Mouse (Mus musculus) lung, postnatal 4 days (tissue): ENCODE data around the gene Cc2d2b.

ENCODE experiments used
- DNase-seq, 2 experiments: peaks; one replicate each; pipeline ENCODE4 v3.0.0; 2021

Cc2d2b gene

GRCm38 (mm10) chr19:40760071-40760470 lies 11.5 kb downstream of the Cc2d2b start:
- no peak for DNase-seq

DNA sequence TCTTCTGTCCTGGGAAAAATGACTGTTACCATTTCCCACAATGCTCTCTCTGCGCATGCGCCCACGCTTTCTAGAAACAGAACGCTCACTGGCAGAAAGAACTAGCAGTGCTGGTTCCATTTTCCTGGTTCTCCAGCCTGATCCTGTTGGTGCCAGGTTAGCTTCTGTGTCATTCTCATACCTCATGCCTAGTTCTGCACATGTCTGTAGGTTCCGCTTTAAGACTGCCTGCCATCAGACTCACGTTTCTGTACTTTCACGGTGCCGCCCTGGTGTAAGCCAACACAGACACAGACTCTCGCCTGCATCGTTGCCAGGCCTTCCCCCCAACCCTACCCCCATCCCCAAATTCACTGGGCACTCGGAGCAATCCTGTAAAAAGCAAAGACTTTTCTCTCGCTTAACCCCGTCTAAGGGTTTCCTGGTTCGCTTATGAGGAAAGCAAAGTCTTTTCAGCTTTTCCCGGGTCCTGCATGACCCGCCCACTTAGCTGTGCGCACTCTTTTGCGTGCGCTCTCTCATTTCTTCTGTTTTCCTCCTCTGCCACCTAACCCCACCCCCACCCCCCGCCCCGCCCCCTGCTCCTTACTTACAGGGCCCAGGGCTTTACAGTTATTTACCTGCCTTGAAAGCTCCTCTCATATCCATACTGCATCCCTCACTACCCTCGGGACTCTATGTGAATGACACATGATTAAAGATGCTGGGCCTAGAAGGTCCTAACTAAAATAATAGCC lies 13.6 kb downstream of the Cc2d2b start:
- peak; percentile 28 to 48 for DNase-seq

GRCm38 (mm10) chr19:40767189-40767588 lies 18.6 kb downstream of the Cc2d2b start:
- no peak for DNase-seq

DNA sequence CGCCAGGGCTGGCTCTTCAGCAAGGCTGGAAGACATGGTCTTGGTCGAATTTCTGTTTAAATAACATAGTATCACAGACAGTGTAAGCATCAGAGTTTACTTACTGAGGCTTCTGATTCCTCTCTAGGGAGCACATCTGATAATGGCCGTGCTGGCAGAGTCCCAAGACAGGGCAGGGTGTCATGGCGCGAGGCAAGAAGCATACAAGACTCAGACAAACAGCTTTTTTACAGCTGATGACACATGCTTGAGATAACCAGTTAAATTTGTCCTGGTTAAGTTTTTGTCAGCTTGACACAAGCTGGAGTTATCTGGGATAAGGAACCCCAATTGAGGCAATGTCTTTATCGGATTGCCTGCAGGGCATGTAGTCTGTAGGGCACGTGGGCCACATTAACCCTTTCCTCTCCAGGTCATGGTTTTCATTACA lies 20.8 kb downstream of the Cc2d2b start:
- DNase-seq: peak; percentile 28 to 50

DNA sequence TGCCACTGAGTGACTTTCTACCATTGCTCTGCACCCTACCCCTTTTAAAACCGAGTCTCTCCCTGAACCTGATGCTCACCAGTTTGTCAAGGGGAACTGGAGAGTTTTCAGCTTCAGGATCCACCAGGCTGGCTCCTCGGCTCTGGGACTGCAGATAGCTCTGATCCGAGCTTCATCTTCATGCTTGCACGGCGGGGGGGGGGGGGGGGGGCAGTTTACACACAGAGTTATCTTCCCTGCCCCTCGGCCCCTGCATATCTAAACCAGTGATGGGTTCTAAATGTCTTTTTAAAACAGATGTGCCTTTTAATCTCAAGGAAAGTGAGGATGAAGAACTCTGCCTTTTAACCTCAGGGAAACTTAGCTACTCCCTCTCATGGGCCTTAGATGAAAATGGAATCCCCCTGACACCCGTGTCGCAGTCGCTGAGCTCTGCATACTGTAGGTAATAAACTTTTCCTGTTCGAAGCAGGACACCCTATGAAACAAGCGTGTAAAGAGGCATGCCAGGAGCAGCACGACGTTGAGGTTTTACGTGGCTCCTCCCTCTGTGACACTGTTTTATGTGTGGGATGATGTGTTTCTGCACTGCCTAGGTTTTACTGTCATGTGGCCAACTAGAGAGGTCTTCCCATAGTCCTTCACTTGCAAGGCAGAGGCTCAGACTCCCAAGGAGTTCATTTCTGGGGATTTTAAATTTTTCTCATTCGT lies 39.6 kb downstream of the Cc2d2b start:
- DNase-seq: no peak

DNA sequence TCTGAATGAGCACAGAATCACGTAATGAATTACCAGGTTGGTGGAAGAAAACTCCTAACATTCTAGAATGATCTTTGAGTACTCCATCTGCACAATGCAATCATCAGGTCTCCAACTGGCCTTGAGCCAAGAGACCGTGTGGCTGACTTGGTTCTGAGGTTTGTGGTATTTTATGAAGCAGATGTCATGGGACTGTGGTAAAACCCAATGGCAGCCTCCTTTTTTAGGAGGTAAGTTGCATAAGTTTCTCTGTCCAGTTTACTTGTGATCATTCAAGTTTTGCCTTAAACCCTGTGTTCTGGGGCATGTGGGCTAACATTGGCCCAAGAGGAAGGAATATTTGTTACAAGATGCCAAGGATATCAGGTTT lies 40.1 kb downstream of the Cc2d2b start:
- DNase-seq: no peak

DNA sequence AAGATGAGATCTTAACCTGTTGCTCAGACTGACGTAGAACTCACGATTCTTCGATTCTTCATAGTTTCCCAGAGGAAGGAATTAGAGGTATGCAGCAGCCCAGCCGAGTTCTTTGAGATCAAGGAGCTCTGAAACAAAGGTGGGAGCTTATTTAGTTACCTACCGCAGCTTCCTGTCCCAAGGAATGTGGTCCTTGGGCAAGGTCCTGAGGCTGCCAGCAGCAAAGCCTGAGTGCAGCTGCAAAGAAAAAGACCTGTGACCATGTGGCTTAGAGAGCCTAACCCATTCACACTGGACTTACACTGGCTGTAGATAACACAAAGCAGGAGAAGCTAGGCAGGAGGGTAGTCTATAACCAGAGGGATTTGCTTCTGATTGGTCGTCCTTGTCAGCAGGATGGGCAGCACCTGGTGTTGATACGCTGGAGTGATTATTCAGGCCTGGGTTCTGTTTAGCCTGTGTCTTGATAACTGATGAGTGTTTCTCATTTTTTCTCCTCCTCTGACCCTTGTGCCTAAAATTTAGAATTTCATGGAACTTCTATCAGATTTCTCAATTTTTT lies 56.7 kb downstream of the Cc2d2b start:
- DNase-seq: no peak

DNA sequence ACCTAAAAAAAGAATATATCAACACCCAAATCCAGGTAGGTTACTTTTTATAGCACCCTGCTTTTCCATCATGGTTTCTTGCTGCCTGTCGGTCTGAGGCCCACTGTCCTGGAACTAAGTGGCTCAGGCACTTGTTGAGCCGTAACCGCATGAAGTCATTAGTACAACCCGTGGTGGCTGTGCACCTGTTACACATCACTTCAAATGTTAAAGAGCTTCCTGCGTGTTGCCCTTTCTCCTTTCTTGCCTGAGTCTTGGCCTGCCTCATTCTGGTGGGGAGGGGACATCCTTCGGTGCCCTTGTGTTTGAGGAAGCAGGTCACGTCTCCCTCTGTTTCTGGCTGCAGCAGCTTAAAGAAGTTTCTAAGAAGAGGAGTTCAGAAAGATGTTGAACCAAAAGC lies 61.3 kb downstream of the Cc2d2b start:
- DNase-seq: no peak

DNA sequence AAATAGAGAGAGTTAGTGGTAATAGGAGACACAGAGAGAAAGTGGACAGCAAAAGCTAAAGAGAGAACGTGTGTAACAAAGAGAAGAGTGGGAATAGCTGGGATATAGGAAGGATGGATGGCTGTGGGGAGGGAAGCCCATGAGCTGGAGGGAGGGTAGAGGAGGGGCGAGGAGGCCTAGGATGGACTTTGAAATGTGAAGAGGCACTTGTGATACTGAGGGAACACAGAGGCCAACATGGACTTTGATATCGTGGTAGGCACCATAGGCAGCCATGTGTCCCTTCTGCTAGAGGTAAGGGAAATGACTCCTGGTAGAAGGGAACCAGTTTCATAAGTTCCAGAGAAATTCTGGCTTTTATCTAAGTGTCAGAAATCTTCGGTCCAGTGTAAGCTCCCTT lies 63.3 kb downstream of the Cc2d2b start:
- DNase-seq: no peak

DNA sequence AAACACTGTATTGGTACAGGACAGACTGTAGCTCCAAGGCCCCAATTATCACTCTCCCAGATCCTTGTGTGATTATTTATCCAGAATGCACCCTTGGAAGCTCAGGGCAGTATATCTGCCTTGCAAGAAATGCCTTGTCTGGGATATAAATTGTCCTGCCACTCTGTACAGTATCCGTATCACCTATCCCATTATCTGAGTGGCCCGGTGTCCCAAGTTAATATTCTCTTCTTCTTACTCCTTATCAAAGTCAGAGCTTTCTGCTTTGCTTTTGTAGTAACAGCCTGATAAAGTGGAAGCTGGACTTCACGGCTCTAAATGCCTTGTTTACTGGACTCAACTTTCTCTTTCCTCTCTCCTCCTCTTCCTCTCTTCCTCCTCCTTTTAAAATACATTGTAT lies 64.2 kb downstream of the Cc2d2b start:
- DNase-seq: no peak

GRCm38 (mm10) chr19:40813385-40813784 lies 64.8 kb downstream of the Cc2d2b start:
- no peak for DNase-seq

DNA sequence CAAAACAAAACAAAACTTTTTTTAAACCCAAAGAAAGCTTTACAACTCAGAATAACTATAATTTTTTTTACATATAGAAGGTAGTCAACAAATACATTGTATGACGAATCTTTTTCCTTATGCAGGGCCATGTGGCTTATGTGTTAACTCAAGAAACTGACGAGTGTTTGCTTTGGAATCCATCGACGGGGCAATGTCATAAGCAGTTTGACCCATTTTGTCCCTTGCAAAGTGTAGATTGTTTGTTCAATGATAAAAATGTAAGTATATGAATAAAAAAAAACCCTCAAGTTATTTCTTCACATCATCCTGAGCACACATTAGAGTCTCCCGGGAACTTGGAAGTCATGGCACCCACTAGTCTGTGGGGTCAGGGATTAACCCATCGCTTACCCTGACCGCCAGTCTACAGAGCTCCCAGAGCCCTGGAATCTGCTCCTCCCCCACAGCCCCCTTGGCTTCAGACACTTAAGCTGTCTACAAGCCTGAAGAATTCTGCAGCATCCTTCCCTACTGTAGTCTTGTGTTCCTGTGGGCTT lies 67.2 kb downstream of the Cc2d2b start:
- DNase-seq: no peak

DNA sequence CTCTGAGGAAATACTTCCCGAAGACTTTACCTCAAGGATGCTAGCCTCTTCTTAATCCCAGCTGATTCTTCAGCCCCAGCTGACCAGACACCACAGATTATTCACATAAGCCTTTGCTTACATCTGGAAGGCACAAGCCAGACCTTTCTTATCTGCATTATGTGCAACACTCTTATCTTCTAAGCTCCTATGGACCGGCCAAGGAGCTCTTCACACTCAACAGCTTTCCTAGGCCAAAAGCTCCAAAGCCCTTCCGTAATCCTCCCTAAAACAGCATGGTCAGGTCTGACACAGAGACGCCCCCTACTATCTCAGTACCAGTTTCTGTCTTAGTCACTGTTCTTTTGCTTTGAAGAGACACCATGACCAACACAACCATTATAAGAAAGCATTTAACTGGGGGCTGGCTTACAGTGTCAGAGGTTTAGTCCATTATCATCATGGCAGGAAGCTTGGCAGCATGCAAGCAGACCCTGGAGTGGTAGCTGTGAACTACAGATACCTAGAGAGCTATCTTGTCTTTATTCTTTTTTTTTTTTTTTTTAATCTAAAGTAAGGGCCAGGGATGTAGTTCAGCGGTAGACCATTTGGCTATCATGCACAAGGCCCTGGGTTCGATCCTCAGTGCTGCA lies 69.5 kb downstream of the Cc2d2b start:
- DNase-seq: no peak

DNA sequence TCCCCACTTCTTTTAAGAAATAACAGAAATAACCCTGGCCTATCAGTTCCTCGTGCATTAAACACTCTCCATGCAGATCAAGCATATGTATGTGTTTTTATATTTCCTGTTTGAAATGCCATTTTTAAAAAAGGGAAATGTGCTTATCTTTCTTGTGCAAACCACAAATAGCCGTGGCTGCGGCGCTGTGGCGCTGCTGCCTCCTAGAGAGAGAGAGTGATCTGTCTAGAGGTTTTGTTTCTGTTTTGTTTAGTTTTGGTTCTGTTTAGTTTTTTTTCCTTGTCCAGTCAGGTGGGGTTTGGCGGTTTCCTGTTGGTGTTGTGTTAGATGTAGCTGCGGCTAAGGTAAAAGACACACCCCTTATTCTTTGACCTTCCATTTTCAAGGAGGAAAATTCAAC lies 70.2 kb downstream of the Cc2d2b start:
- peak; percentile 16 to 41 for DNase-seq

- no peak for DNase-seq
Measured at GRCm38 (mm10) chr19:40821306-40821825, 72.8 kb downstream of the Cc2d2b start.

DNA sequence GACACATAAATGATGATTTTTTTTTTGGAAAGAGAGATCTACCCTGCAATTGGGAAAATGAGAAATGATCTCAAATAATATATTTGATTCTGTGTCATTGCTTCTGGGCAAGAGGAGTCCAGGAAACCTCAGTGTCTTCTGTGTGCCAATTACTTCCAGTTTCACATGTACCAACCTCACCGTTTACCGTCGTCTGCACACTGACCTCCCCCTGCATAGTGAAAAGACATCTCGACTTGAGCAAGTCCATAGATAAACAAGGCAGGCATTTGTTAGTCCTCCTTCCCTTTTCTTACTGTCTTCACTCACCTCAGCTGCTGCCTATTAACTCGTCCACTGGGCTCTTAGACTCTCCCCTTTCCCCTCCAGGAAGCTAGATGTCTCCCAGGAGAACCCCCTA lies 77.1 kb downstream of the Cc2d2b start:
- no peak for DNase-seq

DNA sequence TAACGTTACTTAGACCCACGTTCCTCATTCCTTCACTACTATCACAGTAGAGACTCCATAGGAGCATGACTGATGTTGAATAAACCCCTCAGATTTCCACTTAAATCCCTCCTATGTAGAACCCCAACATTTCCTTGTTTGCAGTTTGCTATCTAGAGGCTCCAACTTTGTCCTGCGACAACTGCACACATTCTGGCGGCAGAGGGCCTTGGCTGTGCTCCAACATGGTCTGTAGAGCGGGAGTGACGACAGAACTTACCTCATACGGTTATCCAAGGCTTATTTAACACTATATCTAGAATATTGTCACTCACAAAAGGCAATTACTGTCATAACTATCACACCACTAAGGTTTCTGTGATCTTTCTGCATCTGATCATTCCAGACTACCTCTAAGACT lies 78.2 kb downstream of the Cc2d2b start:
- DNase-seq: no peak

DNA sequence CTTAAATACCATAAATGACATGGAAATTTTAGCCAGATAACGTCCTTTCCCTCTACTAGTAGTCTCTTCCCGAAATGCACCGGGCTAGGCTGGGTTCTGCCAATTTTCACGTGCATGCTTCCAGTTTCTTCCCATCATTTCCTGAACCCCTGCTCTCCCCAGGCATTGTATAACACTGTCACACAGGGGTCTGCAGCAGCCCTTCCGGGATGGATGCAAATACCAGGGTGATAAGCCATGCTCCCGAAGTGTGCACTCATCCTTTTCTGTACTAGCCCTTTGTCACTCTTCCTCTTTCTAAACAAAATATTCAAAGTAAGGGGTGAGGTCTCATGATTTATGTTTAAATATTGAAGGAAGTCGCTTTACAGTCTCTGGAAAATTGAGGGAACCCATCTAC lies 81.6 kb downstream of the Cc2d2b start:
- no peak for DNase-seq

DNA sequence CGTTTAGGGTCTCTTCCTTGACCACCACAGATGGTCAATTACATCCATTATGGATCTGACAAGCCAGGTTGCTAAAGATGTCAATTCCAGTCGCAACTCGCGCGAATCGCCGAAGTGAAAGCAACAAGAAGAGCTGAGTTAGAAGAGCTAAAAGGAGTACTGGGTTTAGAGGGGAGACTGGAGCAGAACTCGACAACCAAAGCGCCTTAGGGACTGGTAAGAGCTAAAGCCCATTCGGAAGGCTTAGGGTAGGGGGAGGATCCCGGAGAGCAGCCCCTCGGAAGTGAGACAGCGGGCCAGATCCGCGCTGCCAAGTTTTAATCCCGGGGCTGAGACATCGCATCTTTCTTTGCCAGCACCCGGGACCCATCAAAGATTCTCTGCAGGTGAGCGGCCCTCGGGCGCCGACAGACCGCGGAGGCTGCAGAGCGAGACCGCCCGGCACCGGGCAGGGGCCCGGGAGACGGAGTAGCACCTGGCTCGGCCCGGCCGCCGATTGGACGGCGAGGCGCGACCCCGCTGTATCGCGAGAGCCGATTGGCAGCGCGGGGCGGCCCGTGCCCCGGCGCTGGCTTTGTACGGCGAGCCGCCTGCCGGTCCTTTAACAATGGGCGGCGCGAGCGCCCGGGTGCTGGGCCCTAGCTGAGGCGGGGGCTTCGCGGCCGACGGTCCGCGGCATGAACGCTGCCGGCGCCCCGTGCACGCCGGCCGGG lies 82.3 kb downstream of the Cc2d2b start, which contains the start of gene Ccnj:
Gene Ccnj, plus strand, starts transcription at position 577 of the 713 bp plus-strand sequence.
- peak; percentile 95 to 97 for DNase-seq

- peak; percentile 63 to 74 for DNase-seq
Measured at GRCm38 (mm10) chr19:40831416-40832201, 83.1 kb downstream of the Cc2d2b start.

DNA sequence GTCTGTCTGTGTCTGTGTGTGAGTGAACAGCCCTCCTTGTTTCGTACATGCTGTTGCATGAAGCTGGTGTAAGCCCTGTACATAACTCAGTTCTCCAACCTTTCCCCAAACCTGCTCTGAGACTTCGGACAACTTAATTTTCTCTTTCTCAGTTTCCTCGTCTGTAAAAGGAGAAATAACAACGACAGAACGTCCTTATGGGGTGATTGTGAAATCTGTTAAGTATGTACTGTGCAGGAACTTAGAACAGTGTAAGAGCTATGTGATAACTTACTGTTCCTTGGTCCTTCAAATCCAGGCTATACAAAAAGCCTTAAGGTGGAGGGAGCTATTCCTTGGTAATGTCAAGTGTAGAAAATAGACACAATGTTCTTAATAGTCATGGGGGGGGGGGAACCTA lies 83.8 kb downstream of the Cc2d2b start:
- peak in 1 of 2 experiments; percentile 18 for DNase-seq

DNA sequence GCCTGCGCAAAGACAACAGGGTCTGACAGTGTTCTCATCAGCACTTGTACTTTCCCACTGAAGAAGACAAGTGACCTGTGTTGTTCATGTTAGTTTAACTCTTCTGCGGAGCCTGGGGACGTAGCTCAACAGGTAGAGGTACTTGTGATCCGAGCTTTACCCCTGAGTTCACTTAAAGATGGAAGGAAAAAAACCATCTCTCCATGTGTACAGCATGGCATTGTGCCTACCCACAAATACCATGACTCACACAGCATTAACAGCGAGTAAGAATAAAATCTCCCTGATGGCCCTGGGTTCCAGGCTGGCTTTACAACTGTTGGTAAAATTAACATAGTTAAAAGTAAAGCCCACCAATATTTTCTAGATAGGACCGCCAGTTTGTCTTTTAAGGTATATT lies 85.9 kb downstream of the Cc2d2b start:
- no peak for DNase-seq
